In the genomic region with DNA sequence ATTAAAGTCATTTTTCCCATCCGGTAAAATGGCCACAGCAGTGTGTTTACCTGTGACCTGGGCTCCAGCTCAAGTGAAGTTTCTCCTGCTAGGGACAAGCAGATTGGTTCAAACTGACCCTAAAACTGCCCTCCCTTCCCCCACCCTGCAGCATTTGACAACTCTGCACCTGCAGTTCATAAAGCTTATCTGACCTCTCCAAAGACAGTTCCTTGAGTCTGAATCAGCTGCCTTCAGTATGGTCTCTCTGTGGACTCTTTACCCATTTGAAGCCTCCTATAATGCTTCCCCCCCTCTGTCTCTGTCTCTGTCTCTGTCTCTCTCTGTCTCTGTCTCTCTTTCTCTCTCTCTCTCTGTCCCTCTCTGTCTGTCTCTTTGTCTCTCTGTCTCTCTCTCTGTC, we compare ENCODE assay signal across 15 mouse cellular contexts.
"Had no signal": no experiment of that assay in that cellular context is flagged by ENCODE, and none has a peak within 500 bp of the region (broad histone marks: within the 10 kb centered on the region; RNA-seq: fewer than 3 reads in every experiment).

No protein-coding gene starts in this region.

- H3K4me2 ChIP-seq: limb, embryonic 12.5 days; liver, embryonic 13.5 days; lung, embryonic 15.5 days; midbrain, embryonic 13.5 days; neural tube, embryonic 15.5 days; stomach, embryonic 15.5 days had no signal

- H3K9ac ChIP-seq: limb, embryonic 12.5 days; liver, embryonic 13.5 days; liver, postnatal 0 days; lung, embryonic 15.5 days; midbrain, embryonic 13.5 days; neural tube, embryonic 15.5 days; stomach, embryonic 15.5 days had no signal

- H3K4me1 ChIP-seq: limb, embryonic 12.5 days; lung, embryonic 15.5 days; midbrain, embryonic 13.5 days; neural tube, embryonic 15.5 days; stomach, embryonic 15.5 days had no signal

- H3K4me3 ChIP-seq: limb, embryonic 12.5 days; liver, embryonic 13.5 days; lung, embryonic 15.5 days; midbrain, embryonic 13.5 days; neural tube, embryonic 15.5 days; stomach, embryonic 15.5 days had no signal

- H3K27me3 ChIP-seq: limb, embryonic 12.5 days; liver, embryonic 13.5 days; lung, embryonic 15.5 days; midbrain, embryonic 13.5 days; neural tube, embryonic 15.5 days; stomach, embryonic 15.5 days had no signal

- DNase-seq: kidney, adult 8-10 months; kidney, postnatal 25 days; layer of hippocampus, adult 9-11 months; liver; liver, embryonic 13.5 days; liver, postnatal 0 days; right cerebral cortex, adult 18-20 months; right cerebral cortex, postnatal 4 days; thymus, postnatal 4 days had no signal

- ATAC-seq: inflammation-experienced regulatory T-cells, adult 6 months; liver, postnatal 0 days; midbrain, embryonic 13.5 days had no signal

- H3K9me3 ChIP-seq: limb, embryonic 12.5 days; liver, embryonic 13.5 days; lung, embryonic 15.5 days; midbrain, embryonic 13.5 days; neural tube, embryonic 15.5 days; stomach, embryonic 15.5 days had no signal

- H3K36me3 ChIP-seq: limb, embryonic 12.5 days; liver, embryonic 13.5 days; lung, embryonic 15.5 days; midbrain, embryonic 13.5 days; neural tube, embryonic 15.5 days; stomach, embryonic 15.5 days had no signal

- H3K27ac ChIP-seq: limb, embryonic 12.5 days; liver, embryonic 13.5 days; lung, embryonic 15.5 days; midbrain, embryonic 13.5 days; neural tube, embryonic 15.5 days; stomach, embryonic 15.5 days had no signal
